Mouse (Mus musculus): Measurements from ENCODE around the gene Gm10260. TPM values are rescaled to one million over a fixed set of nuclear protein-coding genes. Genes with fewer than 3 reads are reported as not detected.

Gene Gm10260
- polyA plus RNA-seq, 1 experiment from 2014 or later = 3.4 TPM

DNA sequence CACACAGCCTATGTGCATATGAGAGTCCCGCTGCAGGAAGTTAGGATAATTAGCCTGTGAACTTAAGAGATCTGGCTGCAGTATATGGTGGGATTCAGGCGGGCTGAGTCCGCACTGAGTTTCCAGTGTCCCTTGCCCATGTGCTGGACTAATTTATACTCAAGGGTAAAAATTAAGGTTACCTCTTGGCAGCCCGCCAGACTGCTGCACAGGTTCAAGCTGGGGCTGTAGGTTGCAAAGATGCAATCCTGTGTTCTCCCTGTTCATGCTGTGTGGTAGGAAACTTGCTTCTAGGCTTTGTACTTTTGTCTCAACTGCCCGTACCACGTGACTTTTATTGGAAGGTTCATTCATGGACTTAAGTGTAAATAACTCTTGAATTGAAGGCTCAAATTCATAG, 3.0 kb upstream of the Gm10260 start:
- Histone ChIP-seq H3K4me2 (replicated peaks; ENCODE audit: low read depth, low read length) (no peak overlapping the region), H3K27ac (ENCODE audit: low read depth, low read length) (no peak overlapping the region), H3K36me3 (ENCODE audit: control insufficient read depth, insufficient read depth, low read length) (no peaks in the 10 kb centered on the region), H3K9ac (ENCODE audit: low read depth, low read length) (no peak overlapping the region), H3K27me3 (ENCODE audit: control insufficient read depth, insufficient read depth, low read length) (no peaks in the 10 kb centered on the region), H3K4me1 (replicated peaks; ENCODE audit: control insufficient read depth, insufficient read depth, low read length) (no peaks in the 10 kb centered on the region), H3K4me3 (ENCODE audit: low read depth, low read length) (no peak overlapping the region), H3K9me3 (ENCODE audit: control insufficient read depth, low read length) (no peaks in the 10 kb centered on the region)
- 80% methylated on average over 6 of the region's 6 CpGs for WGBS
- DNase-seq (ENCODE audit: low spot score) = no peak
- ATAC-seq (ENCODE audit: low FRiP score) = no peak

DNA sequence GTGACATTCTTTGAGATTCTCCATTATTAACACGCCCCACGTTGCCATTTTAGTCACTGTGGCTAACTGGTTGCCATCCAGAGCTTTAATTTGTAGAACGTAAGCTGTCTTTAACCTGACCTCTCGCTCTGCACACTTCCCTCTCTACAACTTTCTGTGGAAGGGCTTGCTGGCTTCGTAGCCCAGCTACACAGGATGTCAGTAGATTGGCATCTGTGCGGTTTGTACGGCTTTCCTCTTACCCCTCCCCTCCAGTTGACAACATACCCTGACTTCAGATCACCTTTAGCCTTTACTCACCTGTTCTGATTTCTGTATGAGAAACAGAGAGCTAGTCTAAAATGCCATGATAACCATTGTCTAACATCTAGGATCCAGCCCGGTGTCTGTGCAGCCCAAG, 1.7 kb upstream of the Gm10260 start:
- H3K27me3 ChIP-seq (ENCODE audit: control insufficient read depth, insufficient read depth, low read length) = no peaks in the 10 kb centered on the region
- no peak overlapping the region for H3K4me2 ChIP-seq (replicated peaks; ENCODE audit: low read depth, low read length)
- DNase-seq (ENCODE audit: low spot score) = no peak
- no peaks in the 10 kb centered on the region for H3K9me3 ChIP-seq (ENCODE audit: control insufficient read depth, low read length)
- H3K36me3 ChIP-seq (ENCODE audit: control insufficient read depth, insufficient read depth, low read length) = no peaks in the 10 kb centered on the region
- WGBS = 95% methylated on average over 8 of the region's 8 CpGs
- no peak overlapping the region for H3K9ac ChIP-seq (ENCODE audit: low read depth, low read length)
- no peak for ATAC-seq (ENCODE audit: low FRiP score)
- no peaks in the 10 kb centered on the region for H3K4me1 ChIP-seq (replicated peaks; ENCODE audit: control insufficient read depth, insufficient read depth, low read length)
- H3K4me3 ChIP-seq (ENCODE audit: low read depth, low read length) = no peak overlapping the region
- H3K27ac ChIP-seq (ENCODE audit: low read depth, low read length) = no peak overlapping the region

GRCm38 (mm10) chr13:97757033-97757432, 3.4 kb downstream of the Gm10260 start:
- Histone ChIP-seq H3K4me1 (replicated peaks; ENCODE audit: control insufficient read depth, insufficient read depth, low read length) (no peaks in the 10 kb centered on the region), H3K36me3 (ENCODE audit: control insufficient read depth, insufficient read depth, low read length) (no peaks in the 10 kb centered on the region), H3K4me3 (ENCODE audit: low read depth, low read length) (no peak overlapping the region), H3K4me2 (replicated peaks; ENCODE audit: low read depth, low read length) (no peak overlapping the region), H3K9me3 (ENCODE audit: control insufficient read depth, low read length) (no peaks in the 10 kb centered on the region), H3K27me3 (ENCODE audit: control insufficient read depth, insufficient read depth, low read length) (no peaks in the 10 kb centered on the region), H3K27ac (ENCODE audit: low read depth, low read length) (no peak overlapping the region), H3K9ac (ENCODE audit: low read depth, low read length) (no peak overlapping the region)
- 80% methylated on average over 4 of the region's 4 CpGs for WGBS
- ATAC-seq (ENCODE audit: low FRiP score) (no peak), DNase-seq (ENCODE audit: low spot score) (no peak)

GRCm38 (mm10) chr13:97756091-97756490, 4.3 kb downstream of the Gm10260 start:
- DNase-seq (ENCODE audit: low spot score) = no peak
- Histone ChIP-seq H3K4me2 (replicated peaks; ENCODE audit: low read depth, low read length) (no peak overlapping the region), H3K4me1 (replicated peaks; ENCODE audit: control insufficient read depth, insufficient read depth, low read length) (no peaks in the 10 kb centered on the region), H3K9me3 (ENCODE audit: control insufficient read depth, low read length) (no peaks in the 10 kb centered on the region), H3K9ac (ENCODE audit: low read depth, low read length) (no peak overlapping the region), H3K4me3 (ENCODE audit: low read depth, low read length) (no peak overlapping the region), H3K36me3 (ENCODE audit: control insufficient read depth, insufficient read depth, low read length) (no peaks in the 10 kb centered on the region), H3K27ac (ENCODE audit: low read depth, low read length) (no peak overlapping the region), H3K27me3 (ENCODE audit: control insufficient read depth, insufficient read depth, low read length) (no peaks in the 10 kb centered on the region)
- no peak for ATAC-seq (ENCODE audit: low FRiP score)
- 93% methylated on average over 6 of the region's 6 CpGs for WGBS

- ATAC-seq (ENCODE audit: low FRiP score) (no peak), DNase-seq (ENCODE audit: low spot score) (no peak)
- no peak overlapping the region for H3K4me3 ChIP-seq (ENCODE audit: low read depth, low read length)
- peaks cover 6% of the 10 kb centered on the region for H3K4me1 ChIP-seq (replicated peaks; ENCODE audit: control insufficient read depth, insufficient read depth, low read length)
- H3K36me3 ChIP-seq (ENCODE audit: control insufficient read depth, insufficient read depth, low read length) = no peaks in the 10 kb centered on the region
- H3K27ac ChIP-seq (ENCODE audit: low read depth, low read length) = 0 out of 2 replicates have a peak overlapping the region, but pooled peaks have one; percentile 47
- no peak overlapping the region for H3K9ac ChIP-seq (ENCODE audit: low read depth, low read length)
- H3K9me3 ChIP-seq (ENCODE audit: control insufficient read depth, low read length) = no peaks in the 10 kb centered on the region
- no peaks in the 10 kb centered on the region for H3K27me3 ChIP-seq (ENCODE audit: control insufficient read depth, insufficient read depth, low read length)
- no peak overlapping the region for H3K4me2 ChIP-seq (replicated peaks; ENCODE audit: low read depth, low read length)
- WGBS = 73% methylated on average over 4 of the region's 4 CpGs
These were observed 9.5 kb downstream of the Gm10260 start for GRCm38 (mm10) chr13:97750851-97751381.

- Histone ChIP-seq H3K27ac (ENCODE audit: low read depth, low read length) (peak overlapping the region; percentile 76), H3K4me2 (replicated peaks; ENCODE audit: low read depth, low read length) (peak overlapping the region; percentile 26), H3K4me1 (replicated peaks; ENCODE audit: control insufficient read depth, insufficient read depth, low read length) (peaks cover 10% of the 10 kb centered on the region), H3K9ac (ENCODE audit: low read depth, low read length) (peak overlapping the region; percentile 11; the same call in 1 of the 2 replicates), H3K9me3 (ENCODE audit: control insufficient read depth, low read length) (no peaks in the 10 kb centered on the region), H3K27me3 (ENCODE audit: control insufficient read depth, insufficient read depth, low read length) (no peaks in the 10 kb centered on the region), H3K4me3 (ENCODE audit: low read depth, low read length) (no peak overlapping the region), H3K36me3 (ENCODE audit: control insufficient read depth, insufficient read depth, low read length) (no peaks in the 10 kb centered on the region)
- DNase-seq (ENCODE audit: low spot score) (peak; percentile 62), ATAC-seq (ENCODE audit: low FRiP score) (peak; percentile 81)
- WGBS = 25% methylated on average over 19 of the region's 20 CpGs
These were observed 13.2 kb downstream of the Gm10260 start for GRCm38 (mm10) chr13:97747037-97747860.

DNA sequence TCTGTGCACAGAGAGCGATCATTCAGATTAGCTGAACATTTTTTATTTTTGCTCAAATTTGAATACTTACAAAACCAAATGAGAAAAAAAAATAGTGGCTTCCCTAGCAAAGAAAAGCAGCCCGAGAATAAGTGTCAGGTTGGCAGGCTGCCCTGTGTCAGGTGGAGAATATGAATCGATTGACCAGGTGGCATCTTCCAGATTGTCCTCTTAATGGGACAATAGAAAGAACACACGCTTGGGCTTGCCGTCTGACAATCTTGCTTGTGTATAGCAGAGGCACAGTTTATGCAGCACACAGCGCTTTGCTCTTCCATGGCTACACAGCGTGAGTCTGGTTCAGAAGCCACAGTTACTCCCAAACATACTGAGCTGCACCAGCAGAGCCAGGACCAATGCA, 15.8 kb downstream of the Gm10260 start:
- ATAC-seq (ENCODE audit: low FRiP score) = no peak
- Histone ChIP-seq H3K9ac (ENCODE audit: low read depth, low read length) (no peak overlapping the region), H3K4me3 (ENCODE audit: low read depth, low read length) (no peak overlapping the region), H3K9me3 (ENCODE audit: control insufficient read depth, low read length) (no peaks in the 10 kb centered on the region), H3K4me1 (replicated peaks; ENCODE audit: control insufficient read depth, insufficient read depth, low read length) (peaks cover 10% of the 10 kb centered on the region), H3K4me2 (replicated peaks; ENCODE audit: low read depth, low read length) (no peak overlapping the region), H3K27me3 (ENCODE audit: control insufficient read depth, insufficient read depth, low read length) (no peaks in the 10 kb centered on the region), H3K36me3 (ENCODE audit: control insufficient read depth, insufficient read depth, low read length) (no peaks in the 10 kb centered on the region), H3K27ac (ENCODE audit: low read depth, low read length) (no peak overlapping the region)
- WGBS = 83% methylated on average over 7 of the region's 7 CpGs
- DNase-seq (ENCODE audit: low spot score) = no peak

DNA sequence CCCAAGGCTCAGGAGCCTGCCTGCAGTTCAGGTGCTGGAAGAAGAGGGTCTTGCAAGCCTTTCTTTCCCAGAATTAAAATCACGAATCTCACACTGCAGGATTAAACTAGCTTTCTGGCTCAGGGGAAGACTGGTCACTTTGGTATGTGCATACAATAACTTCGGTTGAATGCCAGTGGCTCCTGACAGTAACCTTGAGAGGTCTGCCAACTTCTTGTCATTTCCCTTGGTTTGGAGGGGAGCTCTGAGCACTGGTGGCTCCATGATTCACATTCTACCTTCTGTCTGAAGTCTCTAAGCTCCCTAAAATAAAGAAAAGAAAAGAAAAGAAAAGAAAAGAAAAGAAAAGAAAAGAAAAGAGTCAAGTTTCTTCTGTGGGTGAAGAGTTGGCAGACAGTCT, 16.4 kb downstream of the Gm10260 start:
- Histone ChIP-seq H3K36me3 (ENCODE audit: control insufficient read depth, insufficient read depth, low read length) (no peaks in the 10 kb centered on the region), H3K27ac (ENCODE audit: low read depth, low read length) (no peak overlapping the region), H3K4me2 (replicated peaks; ENCODE audit: low read depth, low read length) (no peak overlapping the region), H3K4me1 (replicated peaks; ENCODE audit: control insufficient read depth, insufficient read depth, low read length) (peaks cover 10% of the 10 kb centered on the region), H3K27me3 (ENCODE audit: control insufficient read depth, insufficient read depth, low read length) (no peaks in the 10 kb centered on the region), H3K4me3 (ENCODE audit: low read depth, low read length) (no peak overlapping the region), H3K9me3 (ENCODE audit: control insufficient read depth, low read length) (no peaks in the 10 kb centered on the region), H3K9ac (ENCODE audit: low read depth, low read length) (no peak overlapping the region)
- DNase-seq (ENCODE audit: low spot score) (no peak), ATAC-seq (ENCODE audit: low FRiP score) (no peak)
- 53% methylated on average over 2 of the region's 2 CpGs for WGBS

All from hindbrain, embryonic 11.5 days (tissue).